Mouse (Mus musculus): ENCODE data around the gene Gnpda2.

Gnpda2 gene

GRCm38 (mm10) chr5:69591640-69592461 is at the start of gene Gnpda2:
Gene Gnpda2 (minus strand): TSS chr5:69592340.
- peak; percentile 69 for DNase-seq (ENCODE audit: low spot score)

- DNase-seq (ENCODE audit: low spot score): no peak
Observed at GRCm38 (mm10) chr5:69634766-69635165, 42.6 kb upstream of the Gnpda2 start.

- no peak for DNase-seq (ENCODE audit: low spot score)
Observed at GRCm38 (mm10) chr5:69620899-69621298, 28.8 kb upstream of the Gnpda2 start.

GRCm38 (mm10) chr5:69613209-69613796 is 21.2 kb upstream of the Gnpda2 start:
- no peak for DNase-seq (ENCODE audit: low spot score)

DNA sequence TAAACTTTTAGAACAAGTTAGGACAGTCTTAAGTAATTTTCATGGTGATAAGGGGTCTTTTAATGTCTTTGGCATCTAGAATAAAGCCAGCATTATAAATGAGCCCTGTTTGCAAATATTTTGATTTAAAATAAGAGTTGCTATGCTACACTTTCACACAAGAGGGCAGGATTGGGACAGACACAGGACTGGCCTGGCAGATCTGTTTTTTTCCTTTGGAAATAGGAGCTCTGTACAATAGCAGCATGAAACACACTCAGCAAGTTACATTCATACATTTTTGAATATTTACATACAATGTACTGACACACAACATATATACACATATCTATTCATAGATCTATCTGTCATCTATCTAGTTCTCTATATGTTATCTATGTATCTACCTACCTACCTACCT is 8.9 kb upstream of the Gnpda2 start:
- no peak for DNase-seq (ENCODE audit: low spot score)

DNA sequence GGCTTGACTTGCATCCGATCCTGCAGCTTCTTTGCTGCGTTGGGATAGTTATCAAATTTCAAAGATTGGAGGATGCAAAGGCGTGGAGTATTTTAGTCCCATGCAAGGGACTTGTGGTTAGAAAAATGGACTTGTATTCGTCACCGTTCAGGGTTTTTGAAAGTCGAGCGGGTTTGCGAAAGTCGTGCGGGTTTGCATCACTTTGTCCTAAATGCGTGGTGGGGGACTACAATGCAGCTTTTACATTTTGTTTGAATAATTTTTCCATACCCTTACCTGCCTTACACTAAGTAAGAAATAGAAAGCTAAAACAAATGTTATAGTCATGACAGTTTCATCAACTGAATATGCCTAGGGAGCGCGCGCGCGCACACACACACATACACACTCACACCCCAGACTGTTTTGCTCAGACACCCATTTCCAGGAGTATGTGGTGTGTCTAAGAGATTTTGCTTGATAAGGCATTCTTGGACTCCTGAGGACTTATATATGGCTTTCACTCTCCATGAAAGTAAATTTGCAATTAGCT is 34.7 kb downstream of the Gnpda2 start:
- DNase-seq (ENCODE audit: low spot score): no peak

DNA sequence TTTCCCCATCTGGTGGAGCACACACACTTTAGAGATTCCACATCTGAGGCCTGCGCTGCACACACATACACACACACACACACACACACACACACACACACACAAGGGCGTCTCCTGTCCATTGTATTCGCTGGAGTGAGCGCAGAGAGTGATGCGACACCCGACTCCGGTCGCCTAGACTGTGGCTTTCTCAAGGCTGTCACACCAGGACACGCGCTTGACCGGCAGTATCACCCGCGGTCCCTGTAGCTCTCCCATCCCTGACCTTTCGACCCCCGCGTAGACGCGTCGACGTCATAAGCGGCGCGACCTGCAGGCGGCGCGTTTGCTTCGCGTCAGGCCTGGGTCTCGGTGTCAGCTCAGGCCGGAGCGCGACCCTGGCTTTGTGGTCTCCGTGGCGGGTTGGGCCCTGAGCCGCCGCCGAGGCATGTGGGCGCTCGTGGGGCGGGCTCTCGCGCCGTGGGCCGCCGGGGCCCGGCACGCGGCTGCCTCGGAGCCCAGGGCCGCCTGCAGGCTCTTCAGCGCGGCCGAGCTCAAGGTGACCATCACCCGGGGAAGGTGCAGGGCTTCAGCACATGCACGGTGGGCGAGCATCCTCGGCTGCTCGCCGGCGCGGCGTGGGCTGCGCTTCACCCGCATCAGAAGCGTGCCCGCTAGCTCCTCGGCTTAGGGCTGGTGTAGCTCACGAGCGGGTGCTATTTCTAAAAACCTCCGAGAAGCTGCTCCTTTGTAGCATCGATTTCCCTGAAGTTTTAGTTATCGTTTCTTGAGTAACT is 35.3 kb downstream of the Gnpda2 start, which contains the start of gene Guf1:
Guf1 (plus strand) TSS at position 296 of the 776 bp plus-strand sequence.
- peak; percentile 96 for DNase-seq (ENCODE audit: low spot score)

GRCm38 (mm10) chr5:69542489-69542888 is 49.7 kb downstream of the Gnpda2 start, which contains the start of gene Yipf7:
Gene Yipf7 (minus strand): TSS chr5:69542648.
- no peak for DNase-seq (ENCODE audit: low spot score)

GRCm38 (mm10) chr5:69541680-69542079 is 50.5 kb downstream of the Gnpda2 start:
- DNase-seq (ENCODE audit: low spot score): no peak

- DNase-seq (ENCODE audit: low spot score): no peak
Observed at GRCm38 (mm10) chr5:69523944-69524343, 68.2 kb downstream of the Gnpda2 start.
